Mouse (Mus musculus) kidney, adult 2 months (tissue): Measurements from ENCODE around the gene Tmem30b. TPM values are rescaled to one million over a fixed set of nuclear protein-coding genes. Genes with fewer than 3 reads are reported as not detected.
"Not testable (repeated sequence)": the region's sequence is repeated elsewhere in the genome, so short reads cannot be mapped to it uniquely, and the experiment has no call there.

Experiments
- DNase-seq: peaks from one replicate; pipeline ENCODE4 v3.0.0; 2021
- H3K27ac ChIP-seq: fragments of 200-500 bp; 2 replicates; pipeline ENCODE4 v1.5.1; 2012; ENCODE audit warnings: low read depth, low read length, control low read depth, inconsistent platforms; ENCODE audit not compliant: insufficient read depth
- H3K27me3 ChIP-seq: fragments of 200-500 bp; replicated peaks from 2 replicates; pipeline ENCODE4 v1.6.1; 2012; ENCODE audit warnings: mild to moderate bottlenecking, moderate library complexity, low read length, inconsistent platforms; ENCODE audit not compliant: control insufficient read depth, insufficient read depth
- H3K36me3 ChIP-seq: fragments of 200-500 bp; 2 replicates; pipeline ENCODE4 v1.6.1; 2012; ENCODE audit warnings: mild to moderate bottlenecking, moderate library complexity, low read length, inconsistent platforms; ENCODE audit not compliant: control insufficient read depth, insufficient read depth
- H3K4me1 ChIP-seq: fragments of 200-500 bp; 2 replicates; pipeline ENCODE4 v1.6.1; 2011; ENCODE audit warnings: low read length; ENCODE audit not compliant: control insufficient read depth, insufficient read depth
- H3K4me3 ChIP-seq: fragments of 200-500 bp; 2 replicates; pipeline ENCODE4 v1.5.1; 2011; ENCODE audit warnings: mild to moderate bottlenecking, low read depth, low read length, control low read depth; ENCODE audit not compliant: insufficient read depth
- CTCF ChIP-seq: fragments of 200-500 bp; conservative IDR thresholded peaks from 2 replicates; pipeline ENCODE4 v1.5.1; 2011; ENCODE audit warnings: low read depth, mild to moderate bottlenecking, control low read depth, low read length, moderate library complexity, mixed read lengths; ENCODE audit not compliant: insufficient read depth, insufficient read length
- POLR2A ChIP-seq: fragments of 200-500 bp; IDR thresholded peaks from one replicate; pipeline ENCODE4 v1.6.1; 2011; ENCODE audit warnings: low read depth, low read length, control low read depth
- WGBS: fragments of 180-500 bp; shearing (Covaris S2); methylation state at CpG from one replicate; pipeline ENCODE4 v1.1.7; 2018; 5-methylcytosine and 5-hydroxymethylcytosine counted together
- polyA plus RNA-seq: library from polyadenylated mRNA; depleted of rRNA; stranded (reverse); fragments of >200 nt; gene quantifications from 2 replicates; pipeline ENCODE4 v1.2.3, GENCODE M21; 2012

Tmem30b gene
- polyA plus RNA-seq, 1 experiment, result 16.5 TPM

- DNase-seq, result no peak
- WGBS, result 89% methylated on average over 2 of the region's 2 CpGs
- H3K27me3 ChIP-seq, result no peaks in the 10 kb centered on the region
- TF ChIP-seq CTCF (no peak), POLR2A (no peak)
- H3K4me3 ChIP-seq, result no peak overlapping the region
- H3K36me3 ChIP-seq, result no peaks in the 10 kb centered on the region
- no peak overlapping the region for H3K27ac ChIP-seq
- no peaks in the 10 kb centered on the region for H3K4me1 ChIP-seq
These were observed 5.8 kb downstream of the Tmem30b start for GRCm38 (mm10) chr12:73540402-73540801.

DNA sequence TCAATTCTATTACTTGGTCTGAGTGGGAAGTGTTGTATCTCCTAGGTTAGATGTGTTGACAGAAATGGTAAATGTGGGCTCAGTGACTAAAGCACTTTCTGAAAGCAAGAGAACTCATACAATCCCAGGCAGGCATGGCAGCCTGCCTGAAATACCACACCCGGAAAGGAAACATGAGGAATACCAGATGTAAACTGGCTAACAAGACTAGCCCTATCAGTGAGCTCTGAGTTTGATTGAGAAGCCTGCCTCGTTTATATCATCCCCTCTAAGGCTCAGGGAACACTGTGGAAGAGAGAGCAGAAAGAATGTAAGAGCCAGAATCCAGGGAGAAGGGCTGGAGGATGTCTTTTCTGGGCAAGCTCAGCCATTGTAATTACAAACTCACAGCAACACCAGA lies 7.0 kb downstream of the Tmem30b start:
- Histone ChIP-seq H3K4me3 (no peak overlapping the region), H3K27me3 (no peaks in the 10 kb centered on the region), H3K4me1 (no peaks in the 10 kb centered on the region), H3K36me3 (no peaks in the 10 kb centered on the region), H3K27ac (no peak overlapping the region)
- WGBS, result 45% methylated on average over 2 of the region's 2 CpGs
- DNase-seq, result no peak
- no peak for TF ChIP-seq POLR2A
- TF ChIP-seq CTCF, result no peak

- peak overlapping the region; percentile 45 for H3K4me3 ChIP-seq
- H3K27me3 ChIP-seq, DNase-seq, H3K27ac ChIP-seq, H3K36me3 ChIP-seq, H3K4me1 ChIP-seq: not testable (repeated sequence)
- 43% methylated on average over 3 of the region's 3 CpGs for WGBS
These were observed 8.1 kb downstream of the Tmem30b start for GRCm38 (mm10) chr12:73538139-73538508.

DNA sequence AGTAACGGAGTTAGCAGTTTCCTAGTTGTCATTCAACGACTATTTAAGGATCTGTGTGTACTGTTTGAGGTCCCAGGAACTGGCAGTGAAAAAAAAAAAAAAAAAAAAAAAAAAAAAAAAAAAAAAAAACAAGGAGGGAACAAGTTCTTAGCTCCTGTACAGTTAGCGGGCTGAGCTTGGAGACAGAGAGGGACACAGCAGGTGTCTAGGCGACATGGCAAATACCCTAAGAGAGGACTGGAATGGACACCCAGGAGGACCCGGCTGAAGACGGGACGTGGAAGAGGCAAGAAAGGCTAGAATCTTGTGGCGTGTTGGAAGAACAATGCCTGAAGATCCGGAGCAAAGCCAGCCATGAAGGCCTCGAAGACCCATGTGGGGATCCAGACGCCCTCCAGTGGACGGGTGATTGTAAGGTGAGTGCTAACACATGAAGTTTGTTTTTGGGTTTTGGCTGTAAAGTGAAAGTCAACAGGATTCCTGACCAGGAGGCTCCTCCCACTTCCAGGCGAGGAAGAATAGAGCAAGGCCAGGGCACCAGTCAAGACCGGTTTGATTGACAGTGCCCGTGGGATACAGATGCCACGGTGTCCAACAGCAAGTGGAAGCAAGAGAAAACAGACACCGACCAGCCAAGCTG lies 8.6 kb downstream of the Tmem30b start:
- TF ChIP-seq CTCF (peak; percentile 58), POLR2A (no peak)
- no peak overlapping the region for H3K27ac ChIP-seq
- H3K4me3 ChIP-seq, result peak overlapping the region; percentile 45
- no peaks in the 10 kb centered on the region for H3K4me1 ChIP-seq
- DNase-seq, result peak; percentile 59
- WGBS, result 32% methylated on average over 17 of the region's 17 CpGs
- H3K36me3 ChIP-seq, result no peaks in the 10 kb centered on the region
- H3K27me3 ChIP-seq, result no peaks in the 10 kb centered on the region

DNA sequence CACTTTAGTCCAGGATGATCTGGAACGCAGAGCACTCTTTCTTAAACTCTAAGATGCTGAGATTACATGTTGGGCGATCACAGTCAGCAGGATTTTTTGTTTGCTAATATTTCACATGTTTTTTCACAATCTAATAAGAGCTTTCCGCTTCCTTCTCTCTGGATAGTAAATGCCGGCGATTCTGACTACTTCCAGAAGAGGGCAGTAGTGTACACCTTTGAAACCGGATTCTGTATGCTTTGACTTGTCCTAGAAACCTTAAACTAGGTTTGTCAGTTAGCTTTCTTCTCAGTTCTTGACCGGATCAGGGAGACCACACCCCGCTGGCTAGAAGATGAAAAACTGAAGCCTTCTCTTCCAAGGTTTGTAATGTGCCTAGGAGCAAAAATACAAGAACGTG lies 11.6 kb downstream of the Tmem30b start:
- no peak overlapping the region for H3K27ac ChIP-seq
- no peak overlapping the region for H3K4me3 ChIP-seq
- H3K27me3 ChIP-seq, result no peaks in the 10 kb centered on the region
- DNase-seq, result peak; percentile 71
- no peaks in the 10 kb centered on the region for H3K4me1 ChIP-seq
- H3K36me3 ChIP-seq, result no peaks in the 10 kb centered on the region
- 12% methylated on average over 9 of the region's 9 CpGs for WGBS
- TF ChIP-seq POLR2A (no peak), CTCF (0 out of 2 replicates have a peak, but pooled peaks have one; percentile 15)

DNA sequence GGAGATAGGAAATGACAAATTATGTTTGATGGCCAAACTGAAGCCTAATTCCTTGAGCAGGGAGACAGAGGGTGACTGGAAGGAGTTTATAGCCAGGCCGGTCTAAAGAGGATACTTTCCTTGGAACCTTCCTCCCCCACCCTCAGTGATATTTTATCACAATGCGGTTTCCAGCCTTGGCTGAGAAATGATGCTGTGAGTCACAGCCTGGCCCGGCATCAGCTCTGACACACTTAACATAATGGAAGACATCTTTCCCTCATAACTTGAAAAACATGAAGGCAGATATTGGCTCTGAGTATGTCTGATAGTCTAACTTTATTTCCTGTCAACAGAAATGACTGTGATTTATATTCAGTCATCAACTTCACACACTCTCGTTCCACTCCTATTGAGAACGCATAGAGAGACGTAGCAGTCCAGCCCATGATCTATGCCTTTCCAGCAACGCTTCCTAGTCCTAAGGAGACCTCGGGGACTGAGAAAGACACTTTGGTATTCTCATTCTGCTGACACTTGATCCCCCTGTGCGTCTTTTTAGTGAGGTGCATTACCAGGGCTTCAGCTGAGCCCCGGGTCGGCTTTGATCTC lies 14.2 kb downstream of the Tmem30b start:
- Histone ChIP-seq H3K27ac (no peak overlapping the region), H3K4me1 (no peaks in the 10 kb centered on the region), H3K36me3 (no peaks in the 10 kb centered on the region), H3K4me3 (no peak overlapping the region), H3K27me3 (no peaks in the 10 kb centered on the region)
- no peak for DNase-seq
- 45% methylated on average over 11 of the region's 11 CpGs for WGBS
- TF ChIP-seq POLR2A, result no peak
- TF ChIP-seq CTCF, result no peak

- H3K27me3 ChIP-seq, result no peaks in the 10 kb centered on the region
These were observed 16.6 kb downstream of the Tmem30b start for GRCm38 (mm10) chr12:73529590-73529989.

More at GRCm38 (mm10) chr12:73529590-73529989, 16.6 kb downstream of the Tmem30b start:
- Histone ChIP-seq H3K27ac (no peak overlapping the region), H3K4me3 (no peak overlapping the region), H3K36me3 (no peaks in the 10 kb centered on the region), H3K4me1 (no peaks in the 10 kb centered on the region)
- 76% methylated on average over 11 of the region's 11 CpGs for WGBS
- no peak for DNase-seq
- TF ChIP-seq POLR2A, result no peak
- no peak for TF ChIP-seq CTCF
